Mouse (Mus musculus): ENCODE results near the gene Mapk7.
A peak's percentile ranks its signal among the peaks of the same experiment; 100 is the strongest.

Gene Mapk7

GRCm38 (mm10) chr11:61494129-61494997 is at the start of gene Mapk7:
Gene Mapk7, minus strand, starts transcription at chr11:61494406.
- peak; percentile 96 to 97 for DNase-seq

DNA sequence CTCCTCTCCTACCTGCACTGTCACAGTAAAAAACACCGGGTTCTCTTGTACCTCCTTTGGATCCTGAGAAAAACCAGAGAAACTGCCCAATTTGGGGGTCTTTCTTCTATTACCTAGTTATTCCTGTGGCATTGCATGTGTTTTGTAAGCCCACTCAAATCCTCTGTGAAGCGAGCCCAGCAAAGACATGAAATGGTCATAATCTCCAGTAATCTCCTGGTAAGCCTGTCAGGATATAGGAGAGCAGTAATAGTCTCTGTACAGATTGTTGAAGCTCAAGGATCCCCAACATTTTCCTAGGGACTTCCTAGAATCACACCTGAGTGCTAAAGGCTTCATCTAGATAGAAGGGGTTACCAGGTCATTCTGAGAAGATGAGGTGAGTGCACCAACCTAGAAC is 46.9 kb upstream of the Mapk7 start:
- DNase-seq = no peak

DNA sequence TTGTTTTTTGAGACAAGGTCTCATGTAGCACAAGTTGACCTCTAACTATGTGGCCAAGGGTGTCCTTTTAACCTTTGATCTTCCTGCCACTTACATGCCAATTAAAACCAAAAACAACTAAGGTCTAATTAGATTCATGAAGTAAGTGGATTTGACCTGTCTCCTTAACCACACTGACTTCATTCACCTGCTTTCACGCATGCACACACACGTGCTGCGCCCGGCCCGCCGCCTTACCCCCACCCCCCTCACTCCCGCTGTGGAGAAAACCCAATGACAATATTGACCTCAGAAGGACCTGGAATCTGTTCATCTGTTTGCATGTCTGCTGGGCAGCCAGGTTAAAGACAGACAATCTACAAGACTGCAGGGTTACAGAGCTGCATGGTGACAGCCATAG is 46.4 kb upstream of the Mapk7 start:
- DNase-seq = no peak

- DNase-seq = no peak
Measured at GRCm38 (mm10) chr11:61537362-61537761, 43.2 kb upstream of the Mapk7 start.

DNA sequence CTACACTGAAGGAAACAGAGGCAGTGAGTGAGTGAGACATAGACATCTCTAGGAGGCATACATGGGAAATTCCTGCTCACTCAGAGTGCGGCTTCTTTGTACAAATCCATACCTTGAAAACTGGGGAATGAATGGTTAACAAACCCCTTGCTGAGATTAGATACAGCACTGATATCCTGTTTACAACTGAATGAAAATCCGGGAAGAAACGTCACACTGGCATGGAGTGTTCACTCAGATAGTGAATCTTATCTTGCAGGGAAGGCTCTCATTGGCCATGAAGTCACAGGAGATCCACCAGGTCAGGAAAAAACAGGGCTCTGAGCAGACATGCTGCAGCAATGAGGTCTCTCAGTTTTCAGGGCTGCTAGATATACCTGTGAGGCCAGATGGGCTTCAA is 42.7 kb upstream of the Mapk7 start:
- DNase-seq = no peak

DNA sequence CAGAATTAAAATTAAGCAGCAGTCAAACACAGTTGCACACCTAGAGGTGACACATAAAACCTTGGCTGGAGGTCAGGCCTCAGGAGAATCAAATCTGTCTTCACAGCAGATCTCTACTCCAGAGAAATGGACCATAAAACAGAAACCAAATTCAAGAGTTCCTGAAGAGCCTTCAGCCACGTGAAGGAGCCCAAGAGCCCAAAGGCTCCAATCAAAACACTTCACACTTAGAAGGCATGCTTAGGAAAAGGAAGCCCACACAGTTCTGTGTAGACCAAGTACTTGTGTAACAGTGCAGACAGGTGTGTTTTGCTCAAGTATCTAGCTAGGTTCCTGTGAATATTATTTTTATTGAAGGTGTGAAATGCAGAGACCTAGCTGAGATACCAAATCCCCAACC is 41.3 kb upstream of the Mapk7 start:
- DNase-seq = no peak

- no peak for DNase-seq
Measured at GRCm38 (mm10) chr11:61533571-61533970, 39.4 kb upstream of the Mapk7 start.

DNA sequence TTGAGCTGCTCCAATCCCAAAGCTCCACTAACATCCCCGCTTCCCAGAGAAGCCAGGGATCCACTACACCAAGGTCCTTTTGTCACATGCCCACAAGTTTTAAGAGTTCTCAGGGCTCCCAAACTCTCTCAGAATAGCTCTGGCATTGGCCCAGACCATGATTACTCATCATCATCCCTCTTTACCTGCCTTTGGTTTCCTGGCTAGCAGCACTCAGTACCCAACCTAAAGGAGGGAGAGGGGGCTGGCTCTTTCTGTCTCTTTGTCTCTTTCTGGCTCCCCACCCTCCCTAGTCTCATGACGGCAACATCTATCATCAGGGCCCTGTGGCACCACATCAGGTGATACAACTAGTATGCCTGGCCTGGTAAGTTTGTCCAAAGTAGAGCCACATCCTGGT is 38.6 kb upstream of the Mapk7 start:
- no peak for DNase-seq

GRCm38 (mm10) chr11:61529268-61529713 is 35.1 kb upstream of the Mapk7 start:
- no peak for DNase-seq

- no peak for DNase-seq
Measured at GRCm38 (mm10) chr11:61526872-61527271, 32.7 kb upstream of the Mapk7 start.

GRCm38 (mm10) chr11:61519484-61520107 is 25.4 kb upstream of the Mapk7 start:
- DNase-seq = no peak

GRCm38 (mm10) chr11:61518871-61519270 is 24.7 kb upstream of the Mapk7 start:
- no peak for DNase-seq

- DNase-seq = no peak
Measured at GRCm38 (mm10) chr11:61517971-61518370, 23.8 kb upstream of the Mapk7 start.

GRCm38 (mm10) chr11:61514953-61515352 is 20.7 kb upstream of the Mapk7 start:
- DNase-seq = peak; percentile 13 to 19

GRCm38 (mm10) chr11:61504713-61505257 is 10.6 kb upstream of the Mapk7 start, which contains the start of gene B9d1:
Gene B9d1, plus strand, starts transcription at chr11:61505144.
- DNase-seq = peak; percentile 90 to 91

DNA sequence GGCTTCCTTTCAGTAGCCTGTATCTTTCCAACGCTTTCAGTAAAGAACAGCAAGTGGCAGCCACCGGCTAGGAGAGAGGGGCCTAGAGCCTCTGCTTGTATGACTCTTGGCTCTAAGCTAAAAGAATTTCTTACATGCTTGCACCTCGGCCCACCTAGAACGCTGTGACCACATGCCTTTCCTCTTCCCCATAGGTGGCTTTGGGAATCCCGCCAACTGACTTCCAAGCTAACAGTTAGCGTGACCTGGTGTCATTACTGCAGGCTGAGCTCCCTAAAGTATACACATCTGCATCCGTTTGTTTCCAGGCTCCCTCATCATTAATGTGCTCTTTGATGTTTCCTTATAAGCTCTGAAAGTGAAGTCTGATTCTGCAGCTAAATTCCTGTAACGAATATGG is 9.7 kb upstream of the Mapk7 start:
- no peak for DNase-seq

GRCm38 (mm10) chr11:61498736-61499504 is 4.7 kb upstream of the Mapk7 start:
- no peak for DNase-seq

DNA sequence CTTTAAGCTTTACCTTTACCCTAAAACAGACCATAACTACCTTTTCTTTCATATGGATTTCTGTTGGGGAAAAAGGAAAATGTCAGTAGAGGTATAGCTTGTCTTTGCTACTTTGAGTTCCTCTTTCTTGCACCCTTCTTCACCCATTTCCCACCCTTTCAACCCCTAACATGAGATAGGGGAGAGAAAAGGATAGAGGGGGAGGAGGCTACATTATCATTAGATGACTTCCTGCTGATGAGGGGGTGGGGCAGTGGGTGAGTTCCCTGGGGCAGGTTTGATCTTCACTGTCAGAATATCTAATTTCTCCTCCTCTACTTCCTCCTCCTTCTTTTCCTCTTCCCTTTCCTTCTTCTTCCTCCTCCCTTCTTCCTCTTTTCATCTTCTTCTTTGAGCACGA is 3.3 kb upstream of the Mapk7 start:
- no peak for DNase-seq

GRCm38 (mm10) chr11:61495528-61495927 is 1.3 kb upstream of the Mapk7 start:
- no peak for DNase-seq

- no peak for DNase-seq
Measured at GRCm38 (mm10) chr11:61493525-61494128, 579 bp downstream of the Mapk7 start.

GRCm38 (mm10) chr11:61492749-61493401 is 1.3 kb downstream of the Mapk7 start:
- DNase-seq = no peak

- no peak for DNase-seq
Measured at GRCm38 (mm10) chr11:61490944-61491520, 3.2 kb downstream of the Mapk7 start.

Measured in thymus, postnatal 36 days (tissue).